Mouse (Mus musculus): Measurements from ENCODE around the gene Lmbr1l. TPM values are rescaled to one million over a fixed set of nuclear protein-coding genes. Genes with fewer than 3 reads are reported as not detected.

Gene Lmbr1l
- total and polyA plus RNA-seq, 3 experiments = 7.0 to 17.3 TPM; not detected in 1

DNA sequence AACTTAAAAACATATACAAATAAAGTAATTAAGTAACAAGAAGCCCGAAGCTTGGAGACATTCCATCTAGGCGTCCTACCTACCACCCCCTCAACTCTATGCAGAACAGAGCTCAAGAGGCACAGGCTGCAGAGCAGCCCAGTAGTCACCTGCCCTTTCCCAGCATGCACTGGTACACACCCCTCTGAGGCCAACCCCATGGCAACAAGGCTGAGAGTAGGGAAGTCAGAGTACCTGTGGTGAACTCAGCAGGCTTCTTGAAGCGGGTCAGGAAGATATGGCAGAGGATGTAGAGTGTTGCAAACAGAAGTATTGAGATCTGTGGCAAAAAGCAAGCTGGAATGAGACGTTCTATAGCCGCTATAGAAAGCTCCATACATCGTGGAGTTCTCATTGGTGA, 3.1 kb downstream of the Lmbr1l start:
- Histone ChIP-seq H3K27me3 (ENCODE audit: control insufficient read depth in 1 of 2, insufficient read depth in 2 of 2, low read length in 2 of 2) (no peaks in the 10 kb centered on the region), H3K79me2 (ENCODE audit: control insufficient read depth, insufficient read depth, low read length, poor library complexity) (peaks cover 2% of the 10 kb centered on the region; the same call in 1 of the 2 replicates), H3K9ac (ENCODE audit: control insufficient read depth, low read depth, low read length, poor library complexity, severe bottlenecking) (no peak overlapping the region), H3K4me1 (ENCODE audit: control insufficient read depth in 1 of 2, insufficient read depth in 2 of 2, low read length in 2 of 2) (peaks cover 6 to 7% of the 10 kb centered on the region in 2 experiments; a peak in 3 of 4 replicates), H3K4me3 (ENCODE audit: control insufficient read depth in 1 of 2, insufficient read depth in 1 of 2, low read depth in 2 of 2, low read length in 2 of 2) (no peak overlapping the region), H3K27ac (ENCODE audit: control insufficient read depth, low read depth, low read length) (no peak overlapping the region), H3K36me3 (ENCODE audit: control insufficient read depth in 1 of 2, insufficient read depth in 2 of 2, low read length in 2 of 2) (peaks cover 0 to 8% of the 10 kb centered on the region in 2 experiments; a peak in 3 of 4 replicates), H3K9me3 (replicated peaks; ENCODE audit: insufficient read depth, low read length) (no peaks in the 10 kb centered on the region)
- TF ChIP-seq UBTF (IDR thresholded peaks at IDR 0.05; ENCODE audit: borderline replicate concordance, insufficient read depth, low read depth, low read length) = no peak
- TF ChIP-seq RCOR1 (IDR thresholded peaks at IDR 0.05; ENCODE audit: low read depth, low read length) = no peak
- TF ChIP-seq ETS1 (IDR thresholded peaks at IDR 0.05; ENCODE audit: low read depth, low read length) = no peak
- no peak for TF ChIP-seq TAL1 (IDR thresholded peaks at IDR 0.05; ENCODE audit: low read length)
- no peak for TF ChIP-seq JUND (IDR thresholded peaks at IDR 0.05; ENCODE audit: low read depth, low read length)
- no peak for TF ChIP-seq ZMIZ1 (IDR thresholded peaks at IDR 0.05; ENCODE audit: low read depth, low read length)
- no peak for TF ChIP-seq E2F4 (IDR thresholded peaks at IDR 0.05; ENCODE audit: borderline replicate concordance, low read depth, low read length)
- TF ChIP-seq EP300 (IDR thresholded peaks at IDR 0.05; ENCODE audit: low read depth in 1 of 2, low read length in 2 of 2) = no peak
- no peak for TF ChIP-seq CHD1 (IDR thresholded peaks at IDR 0.05; ENCODE audit: low read depth, low read length)
- TF ChIP-seq GATA1 (IDR thresholded peaks at IDR 0.05; ENCODE audit: low read depth, low read length) = no peak
- no peak for TF ChIP-seq KAT2A (conservative IDR thresholded peaks at IDR 0.05; ENCODE audit: low read depth, low read length)
- TF ChIP-seq MYB (IDR thresholded peaks at IDR 0.05; ENCODE audit: low read depth, low read length) = no peak
- no peak for TF ChIP-seq MYC (IDR thresholded peaks at IDR 0.05; ENCODE audit: low read depth, low read length)
- no peak for TF ChIP-seq BHLHE40 (IDR thresholded peaks at IDR 0.05; ENCODE audit: borderline replicate concordance, low read depth, low read length)
- no peak for DNase-seq (ENCODE audit: low read depth, low spot score)

DNA sequence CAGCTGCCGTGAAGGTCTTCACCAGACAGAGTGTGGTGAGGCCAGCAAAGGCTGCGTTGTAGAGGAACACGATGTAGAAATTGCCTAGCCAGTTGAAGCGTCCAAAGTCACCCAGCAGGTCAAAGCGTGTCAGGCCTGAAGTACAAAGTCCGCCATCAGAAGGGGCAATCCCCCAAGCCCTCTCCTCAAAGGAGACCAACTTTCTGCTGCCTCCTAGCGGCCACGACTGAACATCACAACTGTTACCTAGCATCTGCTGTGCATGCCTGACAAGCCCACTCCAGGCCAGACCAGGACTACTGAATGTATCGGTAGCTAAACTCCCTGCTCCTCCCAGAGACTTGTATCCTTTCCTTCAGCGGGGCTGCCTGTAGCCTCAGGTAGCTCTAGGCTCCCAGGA, 13.3 kb downstream of the Lmbr1l start:
- no peak overlapping the region for H3K9ac ChIP-seq (ENCODE audit: control insufficient read depth, low read depth, low read length, poor library complexity, severe bottlenecking)
- no peaks in the 10 kb centered on the region for H3K36me3 ChIP-seq (ENCODE audit: control insufficient read depth in 1 of 2, insufficient read depth in 2 of 2, low read length in 2 of 2)
- no peaks in the 10 kb centered on the region for H3K4me1 ChIP-seq (ENCODE audit: control insufficient read depth in 1 of 2, insufficient read depth in 2 of 2, low read length in 2 of 2)
- H3K4me3 ChIP-seq (ENCODE audit: control insufficient read depth in 1 of 2, insufficient read depth in 1 of 2, low read depth in 2 of 2, low read length in 2 of 2) = no peak overlapping the region
- no peaks in the 10 kb centered on the region for H3K27me3 ChIP-seq (ENCODE audit: control insufficient read depth in 1 of 2, insufficient read depth in 2 of 2, low read length in 2 of 2)
- DNase-seq (ENCODE audit: low read depth, low spot score) = peak; percentile 63
- H3K9me3 ChIP-seq (replicated peaks; ENCODE audit: insufficient read depth, low read length) = no peaks in the 10 kb centered on the region
- no peak overlapping the region for H3K27ac ChIP-seq (ENCODE audit: control insufficient read depth, low read depth, low read length)
- H3K79me2 ChIP-seq (ENCODE audit: control insufficient read depth, insufficient read depth, low read length, poor library complexity) = no peaks in the 10 kb centered on the region
- TF ChIP-seq MYB (IDR thresholded peaks at IDR 0.05; ENCODE audit: low read depth, low read length) (no peak), E2F4 (IDR thresholded peaks at IDR 0.05; ENCODE audit: borderline replicate concordance, low read depth, low read length) (no peak), CTCF (IDR thresholded peaks at IDR 0.05 in 2 of 3, conservative IDR thresholded peaks at IDR 0.05 in 1 of 3; ENCODE audit: control insufficient read depth in 1 of 3, insufficient read depth in 1 of 3, low read depth in 2 of 3, low read length in 3 of 3, poor library complexity in 1 of 3, severe bottlenecking in 1 of 3) (peak; percentile 77 to 95 (median 80)), SMC3 (IDR thresholded peaks at IDR 0.05; ENCODE audit: low read depth, low read length) (peak; percentile 48), RAD21 (IDR thresholded peaks at IDR 0.05; ENCODE audit: low read depth, low read length) (peak; percentile 15; the same call in 1 of the 2 replicates)

All from MEL (cell line).